Mouse (Mus musculus) urinary bladder, postnatal 14 days (tissue): ENCODE measurements around the gene Fbxo4.

Source experiments
- DNase-seq: peaks from one replicate; pipeline ENCODE4 v3.0.0; 2021; ENCODE audit warnings: low spot score

The Fbxo4 gene

DNA sequence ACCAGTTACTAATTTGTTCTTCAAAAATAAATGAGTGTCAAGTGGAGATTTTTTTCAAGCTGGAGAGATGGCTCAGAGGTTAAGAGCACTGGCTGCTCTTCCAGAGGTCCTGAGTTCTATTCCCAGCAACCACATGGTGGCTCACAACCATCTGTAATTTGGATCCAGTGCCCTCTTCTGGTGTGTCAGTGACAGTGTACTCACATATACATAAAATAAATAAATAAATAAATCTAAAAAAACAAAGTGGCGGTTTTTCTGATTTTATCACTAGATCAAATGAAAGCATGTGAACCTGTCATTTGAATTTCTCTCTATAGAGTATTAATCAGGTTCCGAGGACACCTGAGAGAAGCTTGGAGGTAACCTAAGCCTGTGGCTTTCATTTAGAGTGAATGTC, 1.1 kb downstream of the Fbxo4 start:
- DNase-seq: no peak

DNA sequence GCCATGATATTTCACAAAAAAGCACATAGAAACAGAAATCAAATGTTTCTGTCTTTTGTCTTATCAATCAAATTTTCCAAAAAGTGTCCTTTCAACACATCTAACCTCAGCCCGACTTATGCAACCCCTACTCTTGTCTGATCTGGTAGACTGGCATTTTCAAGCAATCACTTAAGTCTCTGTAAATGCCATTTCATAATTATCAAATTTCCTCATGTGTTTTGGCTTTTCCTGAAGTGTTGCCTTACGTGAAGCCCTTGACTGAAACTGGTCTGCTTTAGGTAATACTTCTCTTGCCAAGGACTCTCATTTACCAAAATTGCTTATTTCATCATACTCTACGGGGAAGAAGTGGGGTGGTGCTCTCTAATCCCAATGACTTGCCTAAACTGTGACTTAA, 6.1 kb downstream of the Fbxo4 start:
- no peak for DNase-seq

DNA sequence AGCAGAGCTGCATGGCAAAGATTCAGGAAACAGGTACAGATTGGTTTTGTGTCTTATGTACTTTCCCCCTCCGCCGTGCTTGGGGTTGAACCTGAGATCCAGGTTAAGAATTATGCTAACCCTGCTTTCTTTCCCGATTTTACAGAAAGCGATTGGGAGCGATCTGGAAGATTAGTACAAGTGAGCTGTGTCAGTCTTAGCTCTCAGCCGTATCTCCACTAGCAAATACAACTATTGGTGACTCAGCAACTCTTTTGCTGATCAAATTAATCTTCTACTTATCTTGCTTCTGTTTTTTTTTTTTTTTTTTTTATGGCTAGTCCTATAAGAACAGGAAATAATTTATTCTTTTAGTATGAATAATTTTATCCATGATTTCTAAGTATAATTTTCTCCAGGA, 9.2 kb downstream of the Fbxo4 start:
- no peak for DNase-seq

DNA sequence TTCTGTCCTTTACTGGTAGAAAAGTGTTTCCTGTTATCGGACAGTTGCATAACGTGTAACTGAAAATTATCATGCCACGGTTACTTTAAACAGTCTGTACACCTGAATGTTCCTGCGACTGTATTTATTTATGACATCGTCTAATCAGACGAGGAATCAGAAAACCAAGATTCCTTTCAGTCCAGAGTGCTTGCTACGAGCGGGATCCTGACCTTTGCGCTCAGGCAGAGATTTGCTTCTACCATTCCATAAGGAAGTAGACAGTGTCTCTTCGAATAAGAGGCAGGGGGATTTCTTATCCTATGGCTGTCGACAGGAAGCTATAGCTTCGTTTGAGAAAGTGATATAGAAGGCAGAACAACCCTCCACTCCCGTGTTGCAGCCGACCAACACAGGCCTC, 9.6 kb downstream of the Fbxo4 start:
- no peak for DNase-seq

DNA sequence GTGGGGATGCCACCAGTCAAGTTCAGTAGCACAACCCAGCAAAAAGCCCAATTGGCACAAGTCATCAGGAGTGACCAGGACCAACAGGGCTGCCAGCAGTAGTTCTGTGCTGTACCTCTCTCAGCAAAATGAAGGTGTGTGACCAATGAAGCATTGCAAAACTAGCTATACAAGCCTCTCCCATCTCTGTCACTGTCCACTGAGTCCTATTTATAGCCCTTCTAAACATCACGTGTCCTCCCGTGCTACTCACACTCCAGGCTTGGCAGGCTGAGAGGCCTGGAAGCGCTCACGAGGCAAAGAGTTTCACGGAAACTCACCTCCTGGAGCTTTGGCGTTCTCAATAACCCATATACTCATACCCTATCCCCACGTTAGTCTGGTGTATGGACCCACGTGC, 17.1 kb downstream of the Fbxo4 start:
- no peak for DNase-seq

DNA sequence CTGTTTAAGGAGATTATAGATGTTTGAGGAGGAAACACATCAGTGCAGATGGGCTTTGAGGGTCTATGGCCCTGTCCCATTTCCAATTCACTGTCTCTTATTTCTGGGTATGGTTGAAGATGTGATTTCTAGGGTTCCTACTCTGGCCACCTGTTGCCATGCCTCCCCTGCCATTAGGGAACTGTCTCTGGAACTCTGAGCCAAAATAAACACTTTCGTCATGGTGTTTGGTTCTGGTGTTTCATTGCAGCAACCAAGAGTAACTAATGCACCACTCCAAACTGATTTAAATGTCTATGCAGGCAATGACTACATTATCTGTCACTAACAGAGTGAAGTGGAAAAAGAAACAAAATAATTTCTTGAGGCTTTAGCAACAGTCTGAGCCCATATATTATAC, 19.3 kb downstream of the Fbxo4 start:
- no peak for DNase-seq

- peak; percentile 55 for DNase-seq
Measured at GRCm38 (mm10) chr15:3957982-3958381, 21.4 kb downstream of the Fbxo4 start.

GRCm38 (mm10) chr15:3954971-3955370, 24.4 kb downstream of the Fbxo4 start:
- no peak for DNase-seq

DNA sequence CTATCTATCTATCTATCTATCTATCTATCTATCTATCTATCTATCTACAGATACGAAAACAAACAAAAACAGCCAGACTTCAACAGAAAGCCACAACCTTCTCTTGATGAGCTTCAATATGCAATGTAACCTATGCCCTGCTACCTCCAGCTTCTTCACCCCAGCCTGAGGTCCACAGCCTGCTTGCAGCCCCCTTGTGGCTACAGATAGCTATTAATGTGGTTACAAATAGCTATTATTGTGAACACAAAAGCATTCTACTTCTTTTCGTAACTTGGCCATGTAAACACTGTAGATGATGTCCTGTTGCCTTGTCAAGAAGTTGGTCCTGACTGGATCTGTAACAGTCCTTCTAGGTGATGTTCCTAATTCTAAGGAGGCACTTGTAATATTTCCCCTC, 41.2 kb downstream of the Fbxo4 start:
- DNase-seq: no peak

GRCm38 (mm10) chr15:3936056-3936455, 43.3 kb downstream of the Fbxo4 start:
- no peak for DNase-seq

DNA sequence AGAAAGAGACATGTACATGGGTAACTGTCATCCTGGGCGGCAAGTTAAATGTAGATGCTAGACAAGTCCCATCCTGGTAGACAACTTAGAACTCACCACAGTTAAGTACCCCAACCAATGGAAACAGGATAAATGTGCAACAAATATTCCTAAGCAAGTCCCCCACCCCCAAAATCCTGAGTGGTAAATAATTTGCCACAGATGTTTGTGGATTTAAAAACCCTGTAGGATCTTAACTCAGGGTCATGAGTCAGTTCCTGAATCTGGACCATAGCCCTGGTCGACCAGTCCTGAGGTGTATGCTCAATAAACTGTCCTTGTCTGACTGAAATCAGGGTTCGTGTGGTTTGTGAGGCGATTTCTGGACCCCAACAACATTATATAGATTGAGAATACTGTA, 45.9 kb downstream of the Fbxo4 start:
- no peak for DNase-seq

DNA sequence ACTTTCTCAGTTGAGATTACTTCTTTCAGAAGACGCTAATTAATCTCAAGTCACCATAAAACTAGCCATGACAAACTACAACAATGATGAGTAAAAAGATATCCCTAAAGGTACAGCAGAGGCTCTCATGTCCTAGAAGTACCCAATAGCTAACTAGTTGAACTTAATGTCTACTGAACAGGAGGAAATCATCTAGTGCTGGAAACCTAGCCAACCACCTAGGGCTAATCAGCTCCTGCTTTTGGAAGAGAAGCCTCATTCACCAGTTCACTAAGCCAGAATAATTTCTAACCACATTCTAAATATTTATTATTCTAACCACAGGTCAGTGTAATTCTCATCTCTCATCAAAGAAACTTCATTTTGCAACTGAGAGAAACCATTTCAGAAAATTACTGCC, 47.4 kb downstream of the Fbxo4 start:
- no peak for DNase-seq
